7 mouse cellular contexts compared by ENCODE assay signal in the genomic region with DNA sequence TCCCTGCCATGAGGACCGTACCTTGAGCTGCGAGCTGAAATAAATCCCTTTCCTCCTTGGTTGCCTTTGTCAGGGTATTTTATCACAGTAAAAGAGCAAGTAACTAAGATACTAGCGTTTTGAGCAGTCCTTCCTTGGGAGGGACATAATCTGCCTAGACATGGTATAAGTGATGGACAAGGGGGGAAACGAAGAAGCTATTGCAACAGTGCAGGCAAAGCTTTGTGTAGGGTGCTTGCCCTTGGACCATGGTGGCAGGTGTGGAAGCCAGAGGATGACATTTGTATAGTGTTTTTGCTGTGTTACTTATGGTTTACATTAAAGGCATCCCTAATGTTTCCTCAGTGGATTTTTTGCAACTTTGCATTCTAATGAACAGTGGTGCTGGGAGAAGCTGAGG. TPM values are rescaled to one million over a fixed set of nuclear protein-coding genes. Genes with fewer than 3 reads are reported as not detected.
A peak's percentile ranks its signal among the peaks of the same experiment; 100 is the strongest.
DNase-seq lines count a peak whose midpoint lies in the region; ATAC-seq lines count a peak whose summit lies in the region.

No protein-coding gene starts in this region.

- peaks cover 13% of the 10 kb centered on the region for H3K27me3 ChIP-seq in liver, embryonic 11.5 days (replicated peaks; ENCODE audit: control insufficient read depth, insufficient read depth, low read length)
- peaks cover 7% of the 10 kb centered on the region; the same call in 1 of the 2 replicates for H3K27me3 ChIP-seq in forebrain, embryonic 12.5 days
- no peaks in the 10 kb centered on the region for H3K27me3 ChIP-seq in limb, embryonic 11.5 days (ENCODE audit: control insufficient read depth, insufficient read depth, low read length)
- no peaks in the 10 kb centered on the region; the same call in 1 of the 2 replicates for H3K27me3 ChIP-seq in neural tube, embryonic 14.5 days (ENCODE audit: control insufficient read depth, insufficient read depth, low read length)

- H3K9ac ChIP-seq in liver, embryonic 11.5 days (ENCODE audit: low read depth, low read length) = no peak overlapping the region
- no peak overlapping the region for H3K9ac ChIP-seq in forebrain, embryonic 12.5 days
- H3K9ac ChIP-seq in limb, embryonic 11.5 days (ENCODE audit: low read length) = peak overlapping the region; percentile 81; the same call in 1 of the 2 replicates
- H3K9ac ChIP-seq in neural tube, embryonic 14.5 days (replicated peaks; ENCODE audit: low read depth, low read length) = peak overlapping the region; percentile 70; the same call in 1 of the 2 replicates

- DNase-seq in liver, embryonic 11.5 days (ENCODE audit: low spot score) = peak; percentile 27
- DNase-seq in liver = no peak
- no peak for DNase-seq in limb, embryonic 11.5 days (ENCODE audit: low spot score)
- no peak for DNase-seq in adrenal gland, postnatal 25 days
- no peak for DNase-seq in right cerebral cortex, adult 18-20 months

- H3K4me2 ChIP-seq in liver, embryonic 11.5 days = peak overlapping the region; percentile 95
- H3K4me2 ChIP-seq in forebrain, embryonic 12.5 days = peak overlapping the region; percentile 74
- peak overlapping the region; percentile 77 for H3K4me2 ChIP-seq in limb, embryonic 11.5 days (ENCODE audit: low read depth, severe bottlenecking)
- peak overlapping the region; percentile 80 for H3K4me2 ChIP-seq in neural tube, embryonic 14.5 days (ENCODE audit: low read depth, low read length)

- no peaks in the 10 kb centered on the region for H3K4me1 ChIP-seq in liver, embryonic 11.5 days (replicated peaks; ENCODE audit: control insufficient read depth, insufficient read depth, low read length)
- peaks cover 11% of the 10 kb centered on the region for H3K4me1 ChIP-seq in forebrain, embryonic 12.5 days
- peaks cover 6% of the 10 kb centered on the region; the same call in 1 of the 2 replicates for H3K4me1 ChIP-seq in limb, embryonic 11.5 days (ENCODE audit: control insufficient read depth, insufficient read depth, low read length)
- peaks cover 9% of the 10 kb centered on the region for H3K4me1 ChIP-seq in neural tube, embryonic 14.5 days (ENCODE audit: control insufficient read depth, insufficient read depth, low read length)

- 78% methylated on average over 4 of the region's 4 CpGs for WGBS in liver, embryonic 11.5 days
- WGBS in forebrain, embryonic 12.5 days = 82% methylated on average over 4 of the region's 4 CpGs
- 78% methylated on average over 4 of the region's 4 CpGs for WGBS in limb, embryonic 11.5 days
- 83% methylated on average over 4 of the region's 4 CpGs for WGBS in neural tube, embryonic 14.5 days

- no peaks in the 10 kb centered on the region for H3K9me3 ChIP-seq in liver, embryonic 11.5 days (ENCODE audit: control insufficient read depth, low read length)
- no peaks in the 10 kb centered on the region for H3K9me3 ChIP-seq in forebrain, embryonic 12.5 days
- no peaks in the 10 kb centered on the region for H3K9me3 ChIP-seq in limb, embryonic 11.5 days (ENCODE audit: control insufficient read depth, low read length)
- H3K9me3 ChIP-seq in neural tube, embryonic 14.5 days (ENCODE audit: control insufficient read depth, low read length) = no peaks in the 10 kb centered on the region

- no peak overlapping the region for H3K27ac ChIP-seq in liver, embryonic 11.5 days (ENCODE audit: low read depth, low read length)
- no peak overlapping the region for H3K27ac ChIP-seq in forebrain, embryonic 12.5 days
- H3K27ac ChIP-seq in limb, embryonic 11.5 days (replicated peaks; ENCODE audit: low read depth, low read length) = no peak overlapping the region
- peak overlapping the region; percentile 34; the same call in 1 of the 2 replicates for H3K27ac ChIP-seq in neural tube, embryonic 14.5 days (ENCODE audit: low read depth, low read length)

- ATAC-seq in liver, embryonic 11.5 days (replicated peaks; ENCODE audit: low FRiP score) = no peak
- ATAC-seq in forebrain, embryonic 12.5 days (ENCODE audit: low FRiP score) = peak; percentile 21; the same call in 1 of the 2 replicates
- ATAC-seq in limb, embryonic 11.5 days (ENCODE audit: insufficient number of reproducible peaks, low FRiP score, low TSS enrichment, low read depth) = no peak
- ATAC-seq in neural tube, embryonic 14.5 days (ENCODE audit: low read depth) = peak; percentile 7; the same call in 1 of the 2 replicates

- H3K4me3 ChIP-seq in liver, embryonic 11.5 days (ENCODE audit: low read depth, low read length) = peak overlapping the region; percentile 70
- peak overlapping the region; percentile 64 for H3K4me3 ChIP-seq in forebrain, embryonic 12.5 days (replicated peaks)
- no peak overlapping the region for H3K4me3 ChIP-seq in limb, embryonic 11.5 days (ENCODE audit: low read depth, low read length)
- peak overlapping the region; percentile 70 for H3K4me3 ChIP-seq in neural tube, embryonic 14.5 days (ENCODE audit: low read depth, low read length)

- no peaks in the 10 kb centered on the region for H3K36me3 ChIP-seq in liver, embryonic 11.5 days (ENCODE audit: control insufficient read depth, insufficient read depth, low read length)
- H3K36me3 ChIP-seq in forebrain, embryonic 12.5 days (replicated peaks) = no peaks in the 10 kb centered on the region
- H3K36me3 ChIP-seq in limb, embryonic 11.5 days (ENCODE audit: control insufficient read depth, insufficient read depth, low read length) = no peaks in the 10 kb centered on the region
- H3K36me3 ChIP-seq in neural tube, embryonic 14.5 days (ENCODE audit: control insufficient read depth, insufficient read depth, low read length) = no peaks in the 10 kb centered on the region

RNA-seq across cellular contexts. Expression of gene Zkscan16, which starts 0.5 kb away (rescaled TPM):
- polyA plus RNA-seq in liver, embryonic 11.5 days (2014; fragmentation: Nextera tagmentation; extraction: Ambion mirVana) = 0.21 and 0.29 TPM in 2 replicates
- 1.2 and 1.3 TPM in 2 replicates for polyA plus RNA-seq in forebrain, embryonic 12.5 days (2016; fragmentation: Nextera tagmentation; extraction: Ambion mirVana)
- polyA plus RNA-seq in limb, embryonic 11.5 days (2014; fragmentation: Nextera tagmentation; extraction: Ambion mirVana) = 1.1 TPM in 2 replicates
- 2.5 and 2.6 TPM in 2 replicates for polyA plus RNA-seq in neural tube, embryonic 14.5 days (2014; fragmentation: Nextera tagmentation; extraction: Ambion mirVana)
- total RNA-seq in adrenal gland, postnatal 25 days (2021) = 1.4 and 5.2 TPM in 2 replicates

RNA-seq across cellular contexts. Expression of gene Ecpas, which starts 30.4 kb away (rescaled TPM):
- polyA plus RNA-seq in liver, embryonic 11.5 days (2014; fragmentation: Nextera tagmentation; extraction: Ambion mirVana) = 43.0 and 44.8 TPM in 2 replicates
- 44.4 and 47.1 TPM in 2 replicates for polyA plus RNA-seq in forebrain, embryonic 12.5 days (2016; fragmentation: Nextera tagmentation; extraction: Ambion mirVana)
- polyA plus RNA-seq in limb, embryonic 11.5 days (2014; fragmentation: Nextera tagmentation; extraction: Ambion mirVana) = 45.6 and 51.4 TPM in 2 replicates
- polyA plus RNA-seq in neural tube, embryonic 14.5 days (2014; fragmentation: Nextera tagmentation; extraction: Ambion mirVana) = 55.7 and 58.6 TPM in 2 replicates
- 174 and 181 TPM in 2 replicates for total RNA-seq in adrenal gland, postnatal 25 days (2021)

RNA-seq across cellular contexts. Expression of gene Ptgr1, which starts 44.0 kb away (rescaled TPM):
- polyA plus RNA-seq in liver, embryonic 11.5 days (2014; fragmentation: Nextera tagmentation; extraction: Ambion mirVana) = 28.0 and 30.5 TPM in 2 replicates
- 10.0 and 10.5 TPM in 2 replicates for polyA plus RNA-seq in forebrain, embryonic 12.5 days (2016; fragmentation: Nextera tagmentation; extraction: Ambion mirVana)
- 24.4 and 25.9 TPM in 2 replicates for polyA plus RNA-seq in limb, embryonic 11.5 days (2014; fragmentation: Nextera tagmentation; extraction: Ambion mirVana)
- 3.6 and 3.7 TPM in 2 replicates for polyA plus RNA-seq in neural tube, embryonic 14.5 days (2014; fragmentation: Nextera tagmentation; extraction: Ambion mirVana)
- 16.9 and 25.6 TPM in 2 replicates for total RNA-seq in adrenal gland, postnatal 25 days (2021)

RNA-seq across cellular contexts. Expression of gene Dnajc25, which starts 51.9 kb away (rescaled TPM):
- polyA plus RNA-seq in liver, embryonic 11.5 days (2014; fragmentation: Nextera tagmentation; extraction: Ambion mirVana) = 8.8 and 11.1 TPM in 2 replicates
- polyA plus RNA-seq in forebrain, embryonic 12.5 days (2016; fragmentation: Nextera tagmentation; extraction: Ambion mirVana) = 5.2 and 8.5 TPM in 2 replicates
- 7.4 and 8.9 TPM in 2 replicates for polyA plus RNA-seq in limb, embryonic 11.5 days (2014; fragmentation: Nextera tagmentation; extraction: Ambion mirVana)
- polyA plus RNA-seq in neural tube, embryonic 14.5 days (2014; fragmentation: Nextera tagmentation; extraction: Ambion mirVana) = 6.9 and 7.4 TPM in 2 replicates
- 15.6 and 16.1 TPM in 2 replicates for total RNA-seq in adrenal gland, postnatal 25 days (2021)

Comparison
In these comparisons a context has a peak if more than half of its experiments do, and no peak if none do; other contexts are left out.
1. ATAC-seq: peak in forebrain, embryonic 12.5 days (single experiment) and neural tube, embryonic 14.5 days (single experiment); none in liver, embryonic 11.5 days (single experiment) and limb, embryonic 11.5 days (single experiment).
2. H3K9ac ChIP-seq: peak in limb, embryonic 11.5 days (single experiment) and neural tube, embryonic 14.5 days (single experiment); none in liver, embryonic 11.5 days (single experiment) and forebrain, embryonic 12.5 days (single experiment).
3. Peak in every context shown above with its lines, with median percentiles within 50 percentile points of each other: H3K4me2 ChIP-seq.